Mouse (Mus musculus): ENCODE data around the gene Akap17b.

Gene Akap17b

DNA sequence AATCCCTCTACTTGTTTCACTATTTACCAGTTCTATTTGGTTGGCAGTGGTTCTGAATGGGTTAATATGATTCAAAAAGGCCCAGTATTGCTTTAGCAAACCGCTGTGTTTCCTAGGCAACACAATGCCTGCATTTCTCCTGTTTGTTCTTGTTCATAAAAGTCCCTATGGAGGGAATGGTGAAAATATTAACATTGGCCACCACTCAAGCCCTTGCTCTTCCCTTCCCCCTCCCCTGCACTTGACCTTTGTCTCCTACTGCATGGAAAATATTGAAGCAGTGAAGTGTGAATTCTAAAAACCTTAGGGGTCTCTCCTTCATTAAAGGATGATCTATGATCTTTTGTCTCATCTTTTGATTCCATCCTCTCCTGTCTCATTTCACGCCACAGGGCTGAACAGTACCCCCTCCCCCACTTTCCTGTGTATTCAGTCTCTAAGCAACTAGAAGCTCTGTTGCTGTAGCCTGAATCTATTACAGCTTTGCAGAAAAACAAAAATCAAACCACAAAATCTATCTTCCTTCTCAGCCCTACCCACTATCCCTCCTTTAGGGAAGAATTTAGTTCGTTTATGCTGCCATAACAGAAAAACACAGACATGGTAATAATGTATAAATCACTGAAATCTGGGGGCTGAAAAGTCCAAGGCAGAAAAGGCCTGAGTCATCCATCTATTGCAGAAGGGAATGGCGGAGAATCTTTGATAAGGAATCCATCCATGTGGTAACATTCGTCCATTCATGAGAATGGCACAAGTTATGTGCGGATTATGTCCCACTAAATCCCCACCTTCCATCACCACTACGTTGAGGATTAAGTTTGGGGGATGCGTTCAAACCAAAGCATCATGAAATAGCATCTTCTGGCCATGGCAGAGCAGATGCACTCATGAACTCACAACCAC lies 57.6 kb downstream of the Akap17b start:
- no peak for ATAC-seq (ENCODE audit: low TSS enrichment)

DNA sequence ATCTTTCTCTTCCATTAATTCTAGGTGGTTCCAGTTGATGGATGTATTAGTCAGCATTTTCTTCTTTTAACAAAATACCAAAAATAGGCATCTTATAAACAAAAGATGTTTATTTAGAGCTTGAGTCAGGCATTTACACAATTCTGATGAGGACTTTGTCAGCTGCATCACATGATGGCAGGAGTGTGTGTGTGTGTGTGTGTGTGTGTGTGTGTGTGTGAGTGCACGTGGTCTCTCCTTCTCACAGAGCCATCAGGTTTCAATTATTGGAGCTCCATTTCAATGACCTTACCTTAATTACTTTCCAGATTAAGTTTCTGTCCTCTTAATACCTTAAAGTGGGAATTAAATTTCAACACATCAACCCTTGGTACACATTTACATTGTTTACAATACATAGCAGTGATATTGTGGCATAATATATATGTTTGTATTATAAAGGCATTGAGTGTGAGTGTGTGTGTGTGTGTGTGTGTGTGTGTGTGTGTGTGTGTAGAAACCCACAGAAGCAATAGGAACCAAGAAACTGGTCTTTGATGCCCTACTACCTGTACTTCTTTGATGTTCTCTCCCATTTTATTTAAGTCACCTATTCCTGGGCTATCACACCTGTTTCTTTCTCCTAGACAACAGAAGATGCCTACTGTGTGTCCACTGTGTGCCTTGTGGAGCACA lies 58.4 kb downstream of the Akap17b start:
- ATAC-seq (ENCODE audit: low TSS enrichment): no peak

DNA sequence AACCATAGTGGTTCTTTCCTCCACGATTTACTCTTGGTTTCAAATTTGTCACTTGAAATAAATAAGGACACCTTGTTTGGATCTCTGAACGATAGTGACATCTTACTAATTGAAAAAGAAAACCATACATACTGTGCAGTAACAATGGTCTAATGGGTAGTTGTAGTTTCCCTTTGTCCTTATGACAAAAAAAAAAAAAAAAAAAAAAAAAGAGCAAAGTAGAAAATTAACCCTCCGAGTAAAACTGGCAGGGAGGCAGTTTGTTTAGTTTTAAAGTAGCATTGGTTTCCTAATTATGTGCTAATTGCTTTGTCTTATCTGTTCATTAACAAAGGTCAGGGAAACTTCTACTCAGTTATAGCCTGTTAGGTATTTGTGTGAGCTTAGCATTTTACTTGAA lies 83.1 kb downstream of the Akap17b start:
- no peak for ATAC-seq (ENCODE audit: low TSS enrichment)

DNA sequence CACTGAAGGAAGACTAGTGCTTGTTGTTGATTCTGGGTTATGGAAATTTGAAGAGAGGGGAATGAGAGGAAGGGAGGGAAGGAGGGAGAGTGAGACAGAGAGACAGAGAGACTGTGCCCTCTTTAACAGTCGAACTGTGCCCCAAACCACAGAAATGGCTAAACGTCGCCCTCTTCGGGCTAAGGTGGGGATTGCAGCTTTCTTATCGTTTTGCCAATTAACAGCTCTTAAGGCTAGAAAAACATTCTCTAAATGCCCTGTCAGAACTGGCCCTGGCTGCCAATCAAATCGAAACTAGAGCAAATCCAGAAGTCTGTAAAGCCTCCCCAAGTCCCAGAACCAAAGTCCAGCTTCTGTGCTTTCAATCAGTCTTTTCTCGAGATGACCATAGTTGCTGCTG lies 83.5 kb downstream of the Akap17b start:
- peak; percentile 65; the same call in 1 of the 2 replicates for ATAC-seq (ENCODE audit: low TSS enrichment)

DNA sequence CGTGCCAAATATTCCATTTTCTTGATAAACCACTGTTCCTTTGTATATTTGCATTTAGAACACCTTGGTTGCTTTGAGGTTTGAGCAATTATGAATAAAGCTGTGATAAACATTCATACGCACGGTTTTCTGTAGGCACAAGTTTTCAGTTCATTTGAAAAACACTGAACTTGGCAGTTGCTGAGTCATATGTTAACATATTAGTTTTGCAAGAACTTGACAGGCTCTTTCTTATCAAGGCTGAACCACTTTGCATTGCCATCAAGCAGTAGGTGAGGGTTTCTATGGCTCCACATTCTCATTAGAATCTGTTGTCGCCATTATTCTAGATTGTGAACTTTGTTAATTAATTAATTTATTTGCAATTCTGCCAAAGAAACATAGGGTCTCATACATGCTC lies 85.0 kb downstream of the Akap17b start:
- no peak for ATAC-seq (ENCODE audit: low TSS enrichment)

Data from frontal cortex, adult (tissue).